Comparison of ENCODE assay signal across 8 mouse cellular contexts in genomic region chr1:190911415-190912123, GRCm38 (mm10). TPM values are rescaled to one million over a fixed set of nuclear protein-coding genes. Genes with fewer than 3 reads are reported as not detected.
DNase-seq lines count a peak whose midpoint lies in the region; ATAC-seq lines count a peak whose summit lies in the region.

Gene Rps6kc1 (minus strand): TSS chr1:190911770.

- peak within 1 kb of the TSS; percentile 36; the same call in 1 of the 2 replicates for H3K27ac ChIP-seq in intestine, embryonic 14.5 days (ENCODE audit: low read depth)

- no peaks in the 10 kb centered on the region for H3K27me3 ChIP-seq in intestine, embryonic 14.5 days (replicated peaks; ENCODE audit: control insufficient read depth, insufficient read depth, low read length)

- peak; percentile 89 for ATAC-seq in intestine, embryonic 14.5 days (replicated peaks; ENCODE audit: low FRiP score, low TSS enrichment, low read depth)
- ATAC-seq in megakaryocyte-erythroid progenitor cell, adult 5-6 weeks (replicated peaks; ENCODE audit: low FRiP score, low TSS enrichment, poor library complexity, severe bottlenecking), result peak; percentile 90

- intact Hi-C loops in gastrocnemius, postnatal 14 days (cut with DNase I; ENCODE audit: low total_unique reads), result no loop called here
- intact Hi-C loops in left cerebral cortex, postnatal 14 days (cut with DNase I), result no loop called here

- H3K9ac ChIP-seq in intestine, embryonic 14.5 days (ENCODE audit: low read length), result peak within 1 kb of the TSS; percentile 78

- DNase-seq in adrenal gland, adult (ENCODE audit: inconsistent age in 2 of 2, low spot score in 1 of 2), result peak; percentile 85 to 94
- peak; percentile 88 for DNase-seq in embryo, embryonic 10.5 days (ENCODE audit: low spot score)
- peak; percentile 88 for DNase-seq in gastrocnemius, postnatal 14 days
- DNase-seq in intestine, embryonic 14.5 days (ENCODE audit: low spot score), result peak; percentile 90
- DNase-seq in left cerebral cortex, postnatal 14 days (ENCODE audit: low spot score in 2 of 2), result peak; percentile 87 to 91
- peak; percentile 87 for DNase-seq in right cerebral cortex, postnatal 25 days
- DNase-seq in urinary bladder, postnatal 36 days (ENCODE audit: low spot score in 2 of 2), result peak; percentile 51 to 70

- no peaks in the 10 kb centered on the region for H3K9me3 ChIP-seq in intestine, embryonic 14.5 days (ENCODE audit: control insufficient read depth, low read length)

- WGBS in intestine, embryonic 14.5 days, result under 1% methylated on average over 47 of the region's 47 CpGs

- H3K4me2 ChIP-seq in intestine, embryonic 14.5 days (ENCODE audit: low read length), result peak within 1 kb of the TSS; percentile 83

- H3K4me3 ChIP-seq in intestine, embryonic 14.5 days (ENCODE audit: low read depth, low read length), result peak within 1 kb of the TSS; percentile 93

- no peaks in the 10 kb centered on the region for H3K36me3 ChIP-seq in intestine, embryonic 14.5 days (ENCODE audit: control insufficient read depth, insufficient read depth, low read length)

- peaks cover 7% of the 10 kb centered on the region for H3K4me1 ChIP-seq in intestine, embryonic 14.5 days (replicated peaks; ENCODE audit: control insufficient read depth, insufficient read depth, low read length)

RNA-seq across cellular contexts. Expression of gene Rps6kc1, which starts in this region (rescaled TPM):
- total RNA-seq in gastrocnemius, postnatal 14 days (2021), result 10 to 100 TPM; 13.3 to 14.8 TPM
- 14.5 and 18.8 TPM in 2 replicates for polyA plus RNA-seq in intestine, embryonic 14.5 days (2014; fragmentation: Nextera tagmentation; extraction: Ambion mirVana)
- 10 to 100 TPM; 76.0 to 84.0 TPM for total RNA-seq in left cerebral cortex, postnatal 14 days (2021)
- 10.3 and 20.0 TPM in 2 replicates for total RNA-seq in megakaryocyte-erythroid progenitor cell, adult 5-6 weeks (2014; fragmentation: Nextera tagmentation)
- total RNA-seq in megakaryocyte-erythroid progenitor cell, adult 5-6 weeks (2017), result 17.3 and 22.1 TPM in 2 replicates

Comparison
In these comparisons a context has a peak if more than half of its experiments do, and no peak if none do; other contexts are left out.
1. Peak in every context shown above with its lines: DNase-seq, ATAC-seq, H3K4me3 ChIP-seq and H3K27ac ChIP-seq.